Mouse (Mus musculus): ENCODE data around the gene Tsku. TPM values are rescaled to one million over a fixed set of nuclear protein-coding genes. Genes with fewer than 3 reads are reported as not detected.

The Tsku gene
- polyA plus RNA-seq (2014; fragmentation: Illumina TruSeq; extraction: RNeasy Lipid Tissue Mini Kit (QIAGEN cat#74804); ENCODE audit: low read depth, low replicate concordance), result 1.4 TPM

GRCm38 (mm10) chr7:98361063-98361652 is at the start of gene Tsku:
Gene Tsku (minus strand): TSS chr7:98361328.

DNA sequence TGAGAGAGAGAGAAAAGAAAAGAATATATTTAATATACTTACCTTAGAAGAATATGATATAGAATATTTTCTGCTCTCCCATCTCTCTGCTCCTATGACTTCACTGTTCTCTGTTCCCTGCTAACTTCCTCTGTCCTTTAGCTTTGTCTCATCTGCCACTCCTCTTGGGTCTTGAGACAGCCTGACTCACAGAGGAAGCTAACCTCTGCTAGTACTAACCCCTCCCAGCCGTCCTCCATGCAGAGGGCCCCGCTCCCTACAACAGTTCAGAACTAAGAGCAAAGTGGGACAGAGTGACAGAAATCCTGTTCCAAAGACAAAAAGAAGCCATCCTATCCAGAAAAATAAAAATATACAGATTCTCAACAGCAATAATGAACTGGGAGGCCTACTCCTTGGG is 40.0 kb downstream of the Tsku start, which contains the start of gene Acer3:
Acer3 (minus strand) TSS at position 126 of the 400 bp plus-strand sequence.

Other genes with a start within 250 kb of the Tsku start
- 2.9 TPM for gene Myo7a, start 241.8 kb downstream of the Tsku start, polyA plus RNA-seq (2014; fragmentation: Illumina TruSeq; extraction: RNeasy Lipid Tissue Mini Kit (QIAGEN cat#74804); ENCODE audit: low read depth, low replicate concordance)
- 1.8 TPM for gene Omp, start 215.8 kb downstream of the Tsku start, polyA plus RNA-seq (2014; fragmentation: Illumina TruSeq; extraction: RNeasy Lipid Tissue Mini Kit (QIAGEN cat#74804); ENCODE audit: low read depth, low replicate concordance)
- 14.2 TPM for gene Capn5, start 183.1 kb downstream of the Tsku start, polyA plus RNA-seq (2014; fragmentation: Illumina TruSeq; extraction: RNeasy Lipid Tissue Mini Kit (QIAGEN cat#74804); ENCODE audit: low read depth, low replicate concordance)
- 20.7 TPM for gene B3gnt6, start 161.8 kb downstream of the Tsku start, polyA plus RNA-seq (2014; fragmentation: Illumina TruSeq; extraction: RNeasy Lipid Tissue Mini Kit (QIAGEN cat#74804); ENCODE audit: low read depth, low replicate concordance)
- 62.0 TPM for gene Acer3, start 40.1 kb downstream of the Tsku start, polyA plus RNA-seq (2014; fragmentation: Illumina TruSeq; extraction: RNeasy Lipid Tissue Mini Kit (QIAGEN cat#74804); ENCODE audit: low read depth, low replicate concordance)
- not detected for gene Gucy2d, start 79.1 kb upstream of the Tsku start, polyA plus RNA-seq (2014; fragmentation: Illumina TruSeq; extraction: RNeasy Lipid Tissue Mini Kit (QIAGEN cat#74804); ENCODE audit: low read depth, low replicate concordance)
- gene Lrrc32, start 128.0 kb upstream of the Tsku start, polyA plus RNA-seq (2014; fragmentation: Illumina TruSeq; extraction: RNeasy Lipid Tissue Mini Kit (QIAGEN cat#74804); ENCODE audit: low read depth, low replicate concordance), result 1.1 TPM

Measured in sigmoid colon, adult 10 weeks (tissue).